Mouse (Mus musculus): ENCODE measurements around the gene Sv2c. TPM values are rescaled to one million over a fixed set of nuclear protein-coding genes. Genes with fewer than 3 reads are reported as not detected.
A peak's percentile ranks its signal among the peaks of the same experiment; 100 is the strongest.
"Not testable (repeated sequence)": the region's sequence is repeated elsewhere in the genome, so short reads cannot be mapped to it uniquely, and the experiment has no call there.

Sv2c gene
- polyA plus RNA-seq, 1 experiment from 2014 or later = 0.95 TPM

DNA sequence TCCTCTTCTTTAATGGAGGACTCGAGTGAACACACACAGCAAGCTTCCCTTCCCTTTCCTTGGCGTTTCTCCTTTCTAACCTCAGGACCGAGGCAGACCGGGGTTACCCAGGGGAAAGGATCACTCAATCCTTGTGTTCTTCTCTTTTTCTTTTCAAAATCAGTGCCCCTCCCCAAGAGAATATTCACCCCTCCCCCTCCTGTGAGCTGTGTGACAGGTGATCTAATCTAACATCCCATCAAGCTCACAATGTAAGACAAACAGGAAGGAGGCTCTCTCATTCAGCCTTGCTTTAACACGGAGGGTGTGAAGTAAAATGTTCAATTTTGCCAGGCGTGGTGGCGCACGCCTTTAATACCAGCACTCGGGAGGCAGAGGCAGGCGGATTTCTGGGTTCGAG, 158.3 kb downstream of the Sv2c start:
- ATAC-seq (ENCODE audit: insufficient number of reproducible peaks, low FRiP score, low TSS enrichment, low read depth) (no peak), DNase-seq (ENCODE audit: low spot score) (no peak)
- Histone ChIP-seq H3K4me2 (ENCODE audit: low read depth, severe bottlenecking) (no peak overlapping the region), H3K9me3 (ENCODE audit: control insufficient read depth, low read length) (no peaks in the 10 kb centered on the region), H3K36me3 (ENCODE audit: control insufficient read depth, insufficient read depth, low read length) (no peaks in the 10 kb centered on the region), H3K9ac (ENCODE audit: low read length) (no peak overlapping the region), H3K27me3 (ENCODE audit: control insufficient read depth, insufficient read depth, low read length) (no peaks in the 10 kb centered on the region), H3K4me3 (ENCODE audit: low read depth, low read length) (no peak overlapping the region), H3K27ac (replicated peaks; ENCODE audit: low read depth, low read length) (no peak overlapping the region), H3K4me1 (ENCODE audit: control insufficient read depth, insufficient read depth, low read length) (no peaks in the 10 kb centered on the region)
- WGBS = 92% methylated on average over 11 of the region's 11 CpGs

- no peak overlapping the region for H3K4me3 ChIP-seq (ENCODE audit: low read depth, low read length)
- no peaks in the 10 kb centered on the region for H3K36me3 ChIP-seq (ENCODE audit: control insufficient read depth, insufficient read depth, low read length)
- no peaks in the 10 kb centered on the region for H3K9me3 ChIP-seq (ENCODE audit: control insufficient read depth, low read length)
- WGBS = 59% methylated on average over 11 of the region's 11 CpGs
- no peaks in the 10 kb centered on the region for H3K27me3 ChIP-seq (ENCODE audit: control insufficient read depth, insufficient read depth, low read length)
- DNase-seq (ENCODE audit: low spot score) (peak; percentile 85), ATAC-seq (ENCODE audit: insufficient number of reproducible peaks, low FRiP score, low TSS enrichment, low read depth) (peak; percentile 73; the same call in 1 of the 2 replicates)
- no peak overlapping the region for H3K27ac ChIP-seq (replicated peaks; ENCODE audit: low read depth, low read length)
- H3K4me2 ChIP-seq (ENCODE audit: low read depth, severe bottlenecking) = no peak overlapping the region
- H3K4me1 ChIP-seq (ENCODE audit: control insufficient read depth, insufficient read depth, low read length) = no peaks in the 10 kb centered on the region
- H3K9ac ChIP-seq (ENCODE audit: low read length) = no peak overlapping the region
These were observed 158.9 kb downstream of the Sv2c start for GRCm38 (mm10) chr13:95973368-95973958.

- H3K9me3 ChIP-seq (ENCODE audit: control insufficient read depth, low read length); H3K27me3 ChIP-seq (ENCODE audit: control insufficient read depth, insufficient read depth, low read length); H3K36me3 ChIP-seq (ENCODE audit: control insufficient read depth, insufficient read depth, low read length); H3K9ac ChIP-seq (ENCODE audit: low read length); ATAC-seq (ENCODE audit: insufficient number of reproducible peaks, low FRiP score, low TSS enrichment, low read depth); H3K4me1 ChIP-seq (ENCODE audit: control insufficient read depth, insufficient read depth, low read length); DNase-seq (ENCODE audit: low spot score); H3K4me2 ChIP-seq (ENCODE audit: low read depth, severe bottlenecking); H3K4me3 ChIP-seq (ENCODE audit: low read depth, low read length); H3K27ac ChIP-seq (replicated peaks; ENCODE audit: low read depth, low read length): not testable (repeated sequence)
- 88% methylated on average over 2 of the region's 2 CpGs for WGBS
These were observed 164.3 kb downstream of the Sv2c start for GRCm38 (mm10) chr13:95968031-95968430.

GRCm38 (mm10) chr13:95966791-95967190, 165.6 kb downstream of the Sv2c start:
- Histone ChIP-seq H3K9ac (ENCODE audit: low read length) (no peak overlapping the region), H3K36me3 (ENCODE audit: control insufficient read depth, insufficient read depth, low read length) (no peaks in the 10 kb centered on the region), H3K4me3 (ENCODE audit: low read depth, low read length) (no peak overlapping the region), H3K27ac (replicated peaks; ENCODE audit: low read depth, low read length) (no peak overlapping the region), H3K27me3 (ENCODE audit: control insufficient read depth, insufficient read depth, low read length) (no peaks in the 10 kb centered on the region), H3K4me1 (ENCODE audit: control insufficient read depth, insufficient read depth, low read length) (no peaks in the 10 kb centered on the region), H3K9me3 (ENCODE audit: control insufficient read depth, low read length) (no peaks in the 10 kb centered on the region), H3K4me2 (ENCODE audit: low read depth, severe bottlenecking) (no peak overlapping the region)
- ATAC-seq (ENCODE audit: insufficient number of reproducible peaks, low FRiP score, low TSS enrichment, low read depth) (no peak), DNase-seq (ENCODE audit: low spot score) (no peak)
- WGBS = 80% methylated on average over 6 of the region's 6 CpGs

DNA sequence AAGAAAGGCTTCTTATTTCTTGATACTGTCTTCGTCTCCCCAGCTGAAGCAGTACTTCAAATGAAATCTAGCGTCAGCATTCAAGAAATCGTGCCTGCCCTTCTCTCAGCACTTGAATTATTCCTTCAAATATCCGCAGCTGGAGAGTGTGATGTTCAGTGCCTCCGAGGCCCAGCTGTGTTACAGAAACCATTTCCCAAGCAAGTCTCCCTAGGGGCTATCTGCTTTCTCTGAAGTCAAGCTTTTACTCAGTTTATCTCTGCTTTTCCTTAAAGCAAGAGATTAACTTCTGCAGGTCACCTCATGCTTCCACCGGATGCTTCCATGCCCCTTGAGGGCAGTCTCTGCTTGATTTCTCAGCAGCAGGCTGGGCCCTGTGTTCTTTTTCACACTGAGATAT, 166.8 kb downstream of the Sv2c start:
- no peak for ATAC-seq (ENCODE audit: insufficient number of reproducible peaks, low FRiP score, low TSS enrichment, low read depth)
- WGBS = 77% methylated on average over 6 of the region's 6 CpGs
- no peak overlapping the region for H3K27ac ChIP-seq (replicated peaks; ENCODE audit: low read depth, low read length)

GRCm38 (mm10) chr13:95965162-95965561, 167.2 kb downstream of the Sv2c start:
- Histone ChIP-seq H3K4me3 (ENCODE audit: low read depth, low read length) (no peak overlapping the region), H3K36me3 (ENCODE audit: control insufficient read depth, insufficient read depth, low read length) (no peaks in the 10 kb centered on the region), H3K27ac (replicated peaks; ENCODE audit: low read depth, low read length) (no peak overlapping the region), H3K4me1 (ENCODE audit: control insufficient read depth, insufficient read depth, low read length) (peaks cover 4% of the 10 kb centered on the region; the same call in 1 of the 2 replicates), H3K9me3 (ENCODE audit: control insufficient read depth, low read length) (no peaks in the 10 kb centered on the region), H3K4me2 (ENCODE audit: low read depth, severe bottlenecking) (no peak overlapping the region), H3K9ac (ENCODE audit: low read length) (no peak overlapping the region), H3K27me3 (ENCODE audit: control insufficient read depth, insufficient read depth, low read length) (no peaks in the 10 kb centered on the region)
- 62% methylated on average over 10 of the region's 10 CpGs for WGBS
- DNase-seq (ENCODE audit: low spot score) (no peak), ATAC-seq (ENCODE audit: insufficient number of reproducible peaks, low FRiP score, low TSS enrichment, low read depth) (no peak)

More for the DNA sequence above, 166.8 kb downstream of the Sv2c start:
- H3K9ac ChIP-seq (ENCODE audit: low read length) = no peak overlapping the region
- H3K4me3 ChIP-seq (ENCODE audit: low read depth, low read length) = no peak overlapping the region
- H3K9me3 ChIP-seq (ENCODE audit: control insufficient read depth, low read length) = no peaks in the 10 kb centered on the region
- 0 out of 2 replicates have a peak, but pooled peaks cover 2% of the 10 kb centered on the region for H3K4me1 ChIP-seq (ENCODE audit: control insufficient read depth, insufficient read depth, low read length)
- H3K36me3 ChIP-seq (ENCODE audit: control insufficient read depth, insufficient read depth, low read length) = no peaks in the 10 kb centered on the region
- no peaks in the 10 kb centered on the region for H3K27me3 ChIP-seq (ENCODE audit: control insufficient read depth, insufficient read depth, low read length)
- no peak overlapping the region for H3K4me2 ChIP-seq (ENCODE audit: low read depth, severe bottlenecking)
- no peak for DNase-seq (ENCODE audit: low spot score)

GRCm38 (mm10) chr13:95964226-95964625, 168.2 kb downstream of the Sv2c start:
- ATAC-seq (ENCODE audit: insufficient number of reproducible peaks, low FRiP score, low TSS enrichment, low read depth) (no peak), DNase-seq (ENCODE audit: low spot score) (no peak)
- Histone ChIP-seq H3K4me2 (ENCODE audit: low read depth, severe bottlenecking) (no peak overlapping the region), H3K4me1 (ENCODE audit: control insufficient read depth, insufficient read depth, low read length) (peaks cover 8% of the 10 kb centered on the region; the same call in 1 of the 2 replicates), H3K9ac (ENCODE audit: low read length) (no peak overlapping the region), H3K27me3 (ENCODE audit: control insufficient read depth, insufficient read depth, low read length) (no peaks in the 10 kb centered on the region), H3K27ac (replicated peaks; ENCODE audit: low read depth, low read length) (no peak overlapping the region), H3K36me3 (ENCODE audit: control insufficient read depth, insufficient read depth, low read length) (no peaks in the 10 kb centered on the region), H3K9me3 (ENCODE audit: control insufficient read depth, low read length) (no peaks in the 10 kb centered on the region), H3K4me3 (ENCODE audit: low read depth, low read length) (no peak overlapping the region)
- WGBS = 64% methylated on average over 8 of the region's 8 CpGs

- Histone ChIP-seq H3K27ac (replicated peaks; ENCODE audit: low read depth, low read length) (no peak overlapping the region), H3K9ac (ENCODE audit: low read length) (no peak overlapping the region), H3K9me3 (ENCODE audit: control insufficient read depth, low read length) (no peaks in the 10 kb centered on the region), H3K36me3 (ENCODE audit: control insufficient read depth, insufficient read depth, low read length) (no peaks in the 10 kb centered on the region), H3K4me1 (ENCODE audit: control insufficient read depth, insufficient read depth, low read length) (peaks cover 8% of the 10 kb centered on the region; the same call in 1 of the 2 replicates), H3K4me2 (ENCODE audit: low read depth, severe bottlenecking) (no peak overlapping the region), H3K27me3 (ENCODE audit: control insufficient read depth, insufficient read depth, low read length) (no peaks in the 10 kb centered on the region), H3K4me3 (ENCODE audit: low read depth, low read length) (no peak overlapping the region)
- ATAC-seq (ENCODE audit: insufficient number of reproducible peaks, low FRiP score, low TSS enrichment, low read depth) = no peak
- 95% methylated on average over 1 of the region's 1 CpGs for WGBS
- DNase-seq (ENCODE audit: low spot score) = no peak
These were observed 168.7 kb downstream of the Sv2c start for GRCm38 (mm10) chr13:95963671-95964070.

- no peaks in the 10 kb centered on the region for H3K36me3 ChIP-seq (ENCODE audit: control insufficient read depth, insufficient read depth, low read length)
- no peak overlapping the region; the same call in 1 of the 2 replicates for H3K4me3 ChIP-seq (ENCODE audit: low read depth, low read length)
- H3K4me2 ChIP-seq (ENCODE audit: low read depth, severe bottlenecking) = peak overlapping the region; percentile 73; the same call in 1 of the 2 replicates
- peaks cover 8% of the 10 kb centered on the region; the same call in 1 of the 2 replicates for H3K4me1 ChIP-seq (ENCODE audit: control insufficient read depth, insufficient read depth, low read length)
- DNase-seq (ENCODE audit: low spot score) (no peak), ATAC-seq (ENCODE audit: insufficient number of reproducible peaks, low FRiP score, low TSS enrichment, low read depth) (no peak)
- H3K9me3 ChIP-seq (ENCODE audit: control insufficient read depth, low read length) = no peaks in the 10 kb centered on the region
- H3K27me3 ChIP-seq (ENCODE audit: control insufficient read depth, insufficient read depth, low read length) = no peaks in the 10 kb centered on the region
- WGBS = 37% methylated on average over 7 of the region's 7 CpGs
- H3K9ac ChIP-seq (ENCODE audit: low read length) = no peak overlapping the region
- no peak overlapping the region for H3K27ac ChIP-seq (replicated peaks; ENCODE audit: low read depth, low read length)
These were observed 170.5 kb downstream of the Sv2c start for GRCm38 (mm10) chr13:95961905-95962304.

All from limb, embryonic 11.5 days (tissue).